In the genomic region with DNA sequence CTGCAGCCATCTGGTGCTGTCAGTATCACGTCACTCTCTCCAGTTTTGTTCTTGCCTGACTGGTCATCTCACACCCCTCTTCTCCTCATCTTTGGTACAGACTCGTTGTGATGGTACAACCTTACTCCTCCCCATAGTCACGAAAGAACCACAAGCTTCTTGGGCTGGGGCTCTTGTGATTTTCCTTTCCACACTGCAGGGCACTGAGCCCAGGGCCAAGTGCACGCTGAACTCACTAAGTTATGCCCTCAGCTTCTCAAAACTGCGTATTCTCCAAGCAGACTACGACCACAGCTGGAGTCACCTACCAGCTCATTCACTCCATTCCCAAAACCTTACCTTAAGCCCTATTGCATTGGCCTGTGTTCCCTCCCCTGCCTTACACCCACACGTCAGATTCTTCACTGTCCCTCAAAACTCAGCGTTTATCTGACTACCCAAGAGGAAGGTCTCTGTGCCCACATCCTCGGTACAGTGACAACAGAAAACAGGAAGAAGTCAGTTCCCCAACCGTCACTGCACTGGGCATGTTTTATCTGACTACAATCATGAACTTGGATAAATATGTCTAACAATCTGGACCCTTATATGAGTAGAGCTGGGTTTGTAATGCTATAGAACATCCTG, we compare ENCODE assay signal across 12 mouse cellular contexts.
A peak's percentile ranks its signal among the peaks of the same experiment; 100 is the strongest.
DNase-seq lines count a peak whose midpoint lies in the region; ATAC-seq lines count a peak whose summit lies in the region.
"Had no signal": no experiment of that assay in that cellular context is flagged by ENCODE, and none has a peak within 500 bp of the region (broad histone marks: within the 10 kb centered on the region; RNA-seq: fewer than 3 reads in every experiment).

No protein-coding gene starts in this region.

- no peaks in the 10 kb centered on the region for H3K27me3 ChIP-seq in hindbrain, embryonic 16.5 days (replicated peaks; ENCODE audit: control insufficient read depth, insufficient read depth, low read length)
- no peaks in the 10 kb centered on the region for H3K27me3 ChIP-seq in intestine, embryonic 16.5 days (replicated peaks; ENCODE audit: control insufficient read depth, insufficient read depth, low read length)
- H3K27me3 ChIP-seq: limb, embryonic 13.5 days had no signal

- no peaks in the 10 kb centered on the region for H3K9me3 ChIP-seq in hindbrain, embryonic 16.5 days (ENCODE audit: control insufficient read depth, low read length)
- H3K9me3 ChIP-seq in intestine, embryonic 16.5 days (ENCODE audit: control insufficient read depth, low read length) = no peaks in the 10 kb centered on the region
- H3K9me3 ChIP-seq: limb, embryonic 13.5 days had no signal

- no peak overlapping the region for H3K4me2 ChIP-seq in hindbrain, embryonic 16.5 days (ENCODE audit: low read length)
- no peak overlapping the region for H3K4me2 ChIP-seq in intestine, embryonic 16.5 days (ENCODE audit: low read depth, low read length)
- H3K4me2 ChIP-seq: limb, embryonic 13.5 days had no signal

- H3K9ac ChIP-seq in hindbrain, embryonic 16.5 days (ENCODE audit: low read depth, low read length) = no peak overlapping the region
- H3K9ac ChIP-seq in intestine, embryonic 16.5 days (ENCODE audit: low read depth, low read length) = no peak overlapping the region
- H3K9ac ChIP-seq: limb, embryonic 13.5 days had no signal

- peak; percentile 94 for ATAC-seq in granulocyte monocyte progenitor cell, adult 5-6 weeks (replicated peaks; ENCODE audit: poor library complexity, severe bottlenecking)
- peak; percentile 66 for ATAC-seq in megakaryocyte-erythroid progenitor cell, adult 5-6 weeks (replicated peaks; ENCODE audit: low FRiP score, low TSS enrichment, poor library complexity, severe bottlenecking)
- no peak for ATAC-seq in hindbrain, embryonic 16.5 days
- no peak for ATAC-seq in cerebellum, adult (ENCODE audit: insufficient number of reproducible peaks, low FRiP score, low TSS enrichment)
- no peak for ATAC-seq in intestine, embryonic 16.5 days

- WGBS in hindbrain, embryonic 16.5 days = 88% methylated on average over 10 of the region's 10 CpGs
- WGBS in intestine, embryonic 16.5 days = 81% methylated on average over 10 of the region's 10 CpGs

- no peaks in the 10 kb centered on the region for H3K4me1 ChIP-seq in hindbrain, embryonic 16.5 days (ENCODE audit: control insufficient read depth, insufficient read depth, low read depth, low read length)
- no peaks in the 10 kb centered on the region for H3K4me1 ChIP-seq in intestine, embryonic 16.5 days (ENCODE audit: control insufficient read depth, insufficient read depth, low read length)

- peak; percentile 17 for DNase-seq in layer of hippocampus, adult 9-11 months
- no peak for DNase-seq in layer of hippocampus, adult 18-20 months (ENCODE audit: low spot score in 2 of 2)
- DNase-seq in thymus, postnatal 36 days = peak; percentile 40 to 48
- DNase-seq: gastrocnemius, postnatal 10 days; kidney, adult 2 months had no signal

- no peak overlapping the region for H3K27ac ChIP-seq in hindbrain, embryonic 16.5 days (ENCODE audit: low read depth, low read length)
- no peak overlapping the region for H3K27ac ChIP-seq in intestine, embryonic 16.5 days (ENCODE audit: low read length)
- H3K27ac ChIP-seq: limb, embryonic 13.5 days had no signal

- no peak overlapping the region for H3K4me3 ChIP-seq in hindbrain, embryonic 16.5 days (ENCODE audit: low read length)
- H3K4me3 ChIP-seq in intestine, embryonic 16.5 days (ENCODE audit: low read length) = no peak overlapping the region
- H3K4me3 ChIP-seq: limb, embryonic 13.5 days; myocyte had no signal

- H3K36me3 ChIP-seq in hindbrain, embryonic 16.5 days (ENCODE audit: control insufficient read depth, insufficient read depth, low read length) = no peaks in the 10 kb centered on the region
- H3K36me3 ChIP-seq in intestine, embryonic 16.5 days (ENCODE audit: control insufficient read depth, insufficient read depth, low read length) = no peaks in the 10 kb centered on the region
- H3K36me3 ChIP-seq: limb, embryonic 13.5 days had no signal

Comparison
In these comparisons a context has a peak if more than half of its experiments do, and no peak if none do; other contexts are left out.
1. DNase-seq: peak in layer of hippocampus, adult 9-11 months (single experiment) and thymus, postnatal 36 days (2 of 2); none in layer of hippocampus, adult 18-20 months (0 of 2).
2. ATAC-seq: peak in granulocyte monocyte progenitor cell, adult 5-6 weeks (single experiment) and megakaryocyte-erythroid progenitor cell, adult 5-6 weeks (single experiment); none in hindbrain, embryonic 16.5 days (single experiment), cerebellum, adult (single experiment) and intestine, embryonic 16.5 days (single experiment).